Mouse (Mus musculus): Measurements from ENCODE around the gene Wnk2.

The Wnk2 gene

DNA sequence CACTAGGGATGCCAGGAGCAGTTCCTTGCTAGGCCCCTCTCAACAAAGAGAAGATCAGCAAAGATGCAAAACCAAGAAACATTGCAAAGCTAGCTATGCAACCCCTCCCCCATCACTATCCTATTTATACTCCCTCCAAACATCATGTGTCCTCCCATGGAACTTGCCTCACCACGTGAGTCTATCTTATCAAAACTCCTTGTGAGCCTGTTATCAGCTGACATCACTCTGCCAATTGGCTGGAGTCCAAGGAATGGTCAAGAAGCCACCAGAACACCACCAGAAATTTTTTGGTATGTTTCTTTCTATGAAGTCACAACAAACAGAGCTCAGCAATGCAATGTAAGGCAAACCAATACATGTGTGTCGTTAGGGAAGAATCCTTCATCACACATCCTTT is 116.8 kb downstream of the Wnk2 start:
- DNase-seq: no peak

GRCm38 (mm10) chr13:49028757-49029539 is 118.9 kb downstream of the Wnk2 start:
- DNase-seq: no peak

- DNase-seq: no peak
Observed at GRCm38 (mm10) chr13:49027057-49027456, 120.8 kb downstream of the Wnk2 start.

DNA sequence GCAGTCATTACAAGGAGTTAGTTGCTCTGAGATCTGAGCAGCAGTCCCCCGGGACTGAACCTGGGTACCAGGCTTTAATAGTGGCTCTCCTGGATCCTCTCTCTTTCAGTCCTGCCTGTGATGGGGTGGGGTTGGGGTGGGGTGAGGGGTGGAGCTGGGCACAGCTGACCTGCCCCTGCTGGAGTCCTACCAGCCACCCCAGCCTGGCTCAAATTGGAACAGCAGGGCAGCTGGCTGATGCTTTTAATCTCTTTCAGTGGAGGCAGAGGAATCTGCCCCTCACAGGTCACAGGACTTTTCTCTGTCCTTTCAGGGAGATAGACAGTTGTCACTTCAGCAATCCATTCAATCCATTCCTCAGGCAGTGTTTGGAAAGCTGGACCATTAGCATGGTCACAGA is 122.3 kb downstream of the Wnk2 start:
- DNase-seq: no peak

GRCm38 (mm10) chr13:49024763-49025162 is 123.1 kb downstream of the Wnk2 start:
- DNase-seq: no peak

- no peak for DNase-seq
Observed at GRCm38 (mm10) chr13:49021693-49022092, 126.1 kb downstream of the Wnk2 start.

GRCm38 (mm10) chr13:49020152-49020551 is 127.7 kb downstream of the Wnk2 start:
- DNase-seq: no peak

DNA sequence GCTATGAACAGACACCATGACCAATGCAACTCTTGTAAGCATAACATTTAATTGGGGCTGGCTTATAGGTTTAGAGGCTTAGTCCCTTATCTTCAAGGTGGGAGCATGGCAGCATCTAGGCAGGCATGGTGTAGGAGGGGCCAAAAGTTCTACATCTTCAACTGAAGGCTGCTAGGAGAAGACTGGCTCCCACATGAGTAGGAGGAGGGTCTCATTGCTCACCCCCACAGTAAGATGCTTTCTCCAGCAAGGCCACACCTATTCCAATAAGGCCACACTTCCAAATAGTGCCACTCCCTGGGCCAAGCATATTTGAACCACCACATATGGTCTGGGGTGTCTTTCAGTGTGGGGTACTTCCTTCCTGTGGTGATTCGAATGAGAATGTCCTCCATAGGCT is 130.4 kb downstream of the Wnk2 start:
- DNase-seq: peak; percentile 57

DNA sequence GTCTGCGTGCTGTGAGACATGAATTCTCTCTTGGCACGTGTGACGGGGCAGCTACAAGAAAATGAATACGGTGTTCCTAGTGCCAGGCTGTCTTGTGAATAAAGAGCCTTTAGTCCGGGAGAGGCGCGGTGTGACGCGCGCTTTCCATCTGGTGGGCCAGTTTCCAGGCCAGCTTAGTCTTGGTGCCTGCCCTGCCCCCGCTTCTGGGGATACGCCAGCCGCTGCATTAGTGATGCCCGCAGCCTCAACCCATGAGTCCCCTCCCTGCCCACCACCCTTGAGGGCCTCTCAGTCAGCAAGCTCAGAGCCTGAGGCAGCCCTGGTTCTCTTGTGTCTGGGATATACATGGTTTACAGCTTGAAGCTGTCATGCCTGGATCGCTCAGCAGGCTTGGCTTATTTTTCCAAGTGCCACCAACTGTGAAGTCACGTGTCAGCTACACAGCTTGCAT is 131.5 kb downstream of the Wnk2 start:
- DNase-seq: peak; percentile 96

- peak; percentile 70 for DNase-seq
Observed at GRCm38 (mm10) chr13:49015366-49016306, 132.2 kb downstream of the Wnk2 start.

DNA sequence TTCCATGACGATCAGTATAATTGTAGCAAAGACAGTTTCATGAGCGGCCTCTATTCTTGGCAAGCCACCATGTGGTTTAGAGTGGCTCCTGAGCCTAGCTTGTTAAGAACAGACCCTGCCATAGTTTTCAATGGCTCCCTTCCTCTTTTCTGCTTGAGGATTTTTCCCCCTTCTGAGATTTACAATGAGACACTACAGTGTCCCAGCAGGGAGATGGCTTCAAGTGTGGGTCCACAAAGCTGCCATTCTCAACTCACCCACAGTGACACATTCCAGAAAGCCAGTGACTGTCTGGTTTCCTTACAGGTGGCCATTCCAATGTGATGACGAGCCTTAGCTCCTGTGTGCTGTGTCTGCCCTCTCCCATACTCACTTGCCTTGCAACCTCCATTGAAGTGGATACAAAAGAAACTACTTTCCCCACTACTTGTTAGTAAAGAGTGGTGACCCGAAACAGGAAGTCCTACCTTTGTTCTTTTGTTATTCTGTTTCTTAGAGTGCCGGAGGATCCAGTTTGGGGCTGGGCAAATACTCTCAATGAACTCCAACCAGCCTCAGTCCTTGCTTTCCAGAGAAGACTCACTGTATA is 134.5 kb downstream of the Wnk2 start:
- no peak for DNase-seq

- DNase-seq: peak; percentile 94
Observed at GRCm38 (mm10) chr13:49001691-49002090, 146.1 kb downstream of the Wnk2 start.

DNA sequence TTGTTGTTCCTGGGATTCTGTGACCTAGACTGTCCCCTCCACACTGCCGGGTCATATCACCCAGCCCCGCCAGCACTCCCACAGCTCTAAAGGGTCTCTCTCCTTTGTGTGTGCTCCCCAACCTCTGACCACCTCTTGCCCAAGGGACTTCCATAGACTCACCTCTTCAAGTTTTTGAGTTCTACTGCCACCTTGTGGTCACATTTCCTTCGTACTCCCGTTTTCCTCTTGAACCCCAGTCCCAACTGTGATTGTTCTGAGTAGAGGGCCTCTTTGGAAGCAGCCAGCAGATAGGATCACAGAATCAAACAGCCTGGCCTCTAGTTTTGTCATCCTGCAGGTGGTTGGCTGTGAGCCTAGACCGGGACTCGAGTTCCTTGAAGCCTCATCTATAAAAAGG is 149.2 kb downstream of the Wnk2 start:
- DNase-seq: peak; percentile 82

DNA sequence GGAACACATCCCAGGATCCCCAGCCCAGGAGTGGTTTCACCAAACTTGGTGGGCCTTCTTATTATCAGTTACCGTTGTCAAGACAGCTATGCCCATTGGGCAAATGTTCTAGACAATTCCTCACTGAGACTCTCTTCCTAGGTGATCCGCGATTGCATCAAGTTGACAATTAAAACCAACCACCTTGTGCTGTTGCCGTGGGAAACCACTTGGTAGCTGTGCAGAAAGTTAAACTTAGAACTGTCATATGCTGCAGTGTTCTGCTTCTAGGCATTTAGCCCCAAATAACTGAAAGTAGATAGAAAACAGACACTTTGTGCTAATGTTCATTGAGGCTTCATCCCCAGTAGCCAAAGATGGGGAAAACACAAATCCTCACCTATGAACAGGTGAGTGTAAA is 151.1 kb downstream of the Wnk2 start:
- no peak for DNase-seq

DNA sequence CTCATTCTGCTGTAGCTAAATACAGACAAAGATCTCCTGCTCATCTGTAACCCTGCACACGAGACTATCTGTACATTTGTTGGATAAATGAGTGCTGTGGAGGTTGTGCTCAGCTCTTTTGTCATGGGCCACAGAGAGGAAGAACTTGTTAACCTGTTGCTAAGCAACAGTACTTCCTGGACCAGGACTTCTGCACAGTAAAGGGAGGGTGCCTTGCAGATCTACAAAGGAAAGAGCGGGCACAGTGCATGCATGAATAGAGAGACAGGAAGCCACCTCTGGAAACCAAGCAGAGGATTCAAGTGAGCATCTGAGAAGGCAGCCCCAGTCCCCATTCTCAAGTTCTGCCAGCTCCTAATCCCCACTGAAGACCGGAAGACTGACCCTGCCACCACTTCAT is 152.9 kb downstream of the Wnk2 start:
- DNase-seq: no peak

GRCm38 (mm10) chr13:48992914-48993313 is 154.9 kb downstream of the Wnk2 start:
- no peak for DNase-seq

DNA sequence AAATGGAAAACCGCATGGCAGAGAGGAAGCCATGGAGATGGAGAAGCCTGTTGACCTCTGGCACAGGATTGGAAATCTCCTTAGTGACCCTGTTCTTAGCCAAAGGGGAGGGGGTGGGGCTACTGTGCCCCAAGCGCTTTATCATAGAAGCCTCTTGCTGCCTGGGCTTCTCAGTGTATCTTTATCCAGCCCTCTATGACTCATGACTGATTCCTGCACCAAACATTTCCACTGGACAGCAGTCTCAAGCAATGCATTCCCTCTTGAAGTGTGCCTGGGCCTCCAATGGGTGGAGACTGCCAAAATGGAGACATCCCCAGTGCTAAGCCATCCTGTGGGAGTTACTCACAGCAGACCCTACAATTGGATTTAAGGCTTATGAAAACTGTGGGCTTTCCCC is 157.7 kb downstream of the Wnk2 start:
- no peak for DNase-seq
